Mouse (Mus musculus) adrenal gland, postnatal 25 days (tissue): Measurements from ENCODE around the gene Vmn2r31. TPM values are rescaled to one million over a fixed set of nuclear protein-coding genes. Genes with fewer than 3 reads are reported as not detected.
"Not testable (repeated sequence)": the region's sequence is repeated elsewhere in the genome, so short reads cannot be mapped to it uniquely, and the experiment has no call there.

Experiments used
- DNase-seq: peaks from one replicate; pipeline ENCODE4 v3.0.0; 2021; ENCODE audit warnings: mixed read lengths
- long read RNA-seq: library from polyadenylated mRNA; stranded (forward); transcript quantifications from one replicate; pipeline ENCODE4 v2.0.0, GENCODE M21; 2021
- total RNA-seq: library from RNA; stranded (reverse); gene quantifications from 2 replicates; pipeline ENCODE4 v1.2.3, GENCODE M21; 2021

The Vmn2r31 gene
- not detected in 2 replicates for total RNA-seq
- long read RNA-seq = 0 reads

GRCm38 (mm10) chr7:7399603-7400002 lies at the start of gene Vmn2r31:
TSS of gene Vmn2r31 (minus strand) at chr7:7399703.
- DNase-seq = not testable (repeated sequence)

- not testable (repeated sequence) for DNase-seq
Observed at GRCm38 (mm10) chr7:7374431-7374830, 25.1 kb downstream of the Vmn2r31 start, which contains the start of gene Gm45783. TSS of gene Gm45783 (minus strand) at chr7:7374573.

- DNase-seq = not testable (repeated sequence)
Observed at GRCm38 (mm10) chr7:7337509-7337908, 62.0 kb downstream of the Vmn2r31 start, which contains the start of gene Vmn2r30. TSS of gene Vmn2r30 (minus strand) at chr7:7337609.

Other genes starting within 250 kb of the Vmn2r31 start
- gene Zfp418, start 228.4 kb downstream of the Vmn2r31 start, total RNA-seq = 2.3 and 3.4 TPM in 2 replicates
- 5.3 and 5.8 TPM in 2 replicates for gene Zfp772, start 189.7 kb downstream of the Vmn2r31 start, total RNA-seq
- gene Vmn2r29, start 152.4 kb downstream of the Vmn2r31 start, total RNA-seq = 0.57 and 0.64 TPM in 2 replicates
- 4.0 and 4.4 TPM in 2 replicates for gene Gm45844, start 121.4 kb downstream of the Vmn2r31 start, total RNA-seq
- gene Clcn4, start 98.9 kb downstream of the Vmn2r31 start, total RNA-seq = 65.3 and 75.8 TPM in 2 replicates
- 0.24 and 0.67 TPM in 2 replicates for gene Vmn2r30, start 62.1 kb downstream of the Vmn2r31 start, total RNA-seq
- 2.5 and 3.1 TPM in 2 replicates for gene Gm45783, start 25.1 kb downstream of the Vmn2r31 start, total RNA-seq
- not detected in 2 replicates for gene Vmn2r32, start 80.3 kb upstream of the Vmn2r31 start, total RNA-seq
- gene Vmn2r33, start 167.1 kb upstream of the Vmn2r31 start, total RNA-seq = not detected in 2 replicates